Mouse (Mus musculus): ENCODE data around the gene Styx.
A peak's percentile ranks its signal among the peaks of the same experiment; 100 is the strongest.

DNA sequence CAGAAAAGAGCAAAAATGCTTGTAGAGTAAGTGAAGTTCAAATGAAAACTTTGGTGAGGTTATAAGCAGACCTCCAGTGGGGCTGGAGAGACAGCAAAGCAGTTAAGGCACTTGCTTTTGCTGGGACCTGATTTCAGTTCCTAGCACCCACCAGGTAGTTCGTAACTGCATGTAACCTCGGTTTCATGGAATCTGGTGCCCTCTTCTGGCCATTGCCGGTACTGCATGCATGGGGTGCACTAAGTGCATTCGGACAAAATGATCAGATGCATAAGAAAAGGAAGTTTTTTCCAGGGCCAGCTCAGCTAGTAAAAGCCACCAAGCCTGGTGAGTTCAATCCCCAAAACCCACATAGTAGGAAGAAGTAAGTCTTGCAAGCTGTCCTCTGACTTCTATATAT lies 81.1 kb downstream of the Styx start:
- no peak for TF ChIP-seq POLR2A (IDR thresholded peaks at IDR 0.05; ENCODE audit: borderline replicate concordance, insufficient read depth, low read length)
- peak; percentile 44 for TF ChIP-seq CTCF (IDR thresholded peaks at IDR 0.05; ENCODE audit: borderline replicate concordance, insufficient read depth, low read depth, low read length)

Measured in cerebellum, adult 2 months (tissue).